Mouse (Mus musculus) embryonic facial prominence, embryonic 11.5 days (tissue): ENCODE data around the gene Eml6. TPM values are rescaled to one million over a fixed set of nuclear protein-coding genes. Genes with fewer than 3 reads are reported as not detected.

Experiments used
- ATAC-seq: fragments of 200-750 bp; cut with Nextera tagmentation; replicated peaks from 2 replicates; pipeline ENCODE4 v1.8.0; 2017; ENCODE audit warnings: low read depth; ENCODE audit not compliant: insufficient number of reproducible peaks, low FRiP score, low TSS enrichment
- DNase-seq: peaks from one replicate; pipeline ENCODE4 v3.0.0-alpha.2; 2015; ENCODE audit warnings: low spot score
- H3K27ac ChIP-seq: fragments of 300-500 bp; sonication (generic); replicated peaks from 2 replicates; pipeline ENCODE4 v1.5.1; 2014; ENCODE audit warnings: mild to moderate bottlenecking, low read depth, low read length, control low read depth
- H3K27me3 ChIP-seq: fragments of 300-500 bp; sonication (generic); 2 replicates; pipeline ENCODE4 v1.6.1; 2014; ENCODE audit warnings: mild to moderate bottlenecking, low read length, moderate library complexity, mixed read lengths; ENCODE audit not compliant: control insufficient read depth, insufficient read depth
- H3K36me3 ChIP-seq: fragments of 300-500 bp; sonication (generic); replicated peaks from 2 replicates; pipeline ENCODE4 v1.6.1; 2014; ENCODE audit warnings: low read depth, mild to moderate bottlenecking, low read length, moderate library complexity, mixed read lengths; ENCODE audit not compliant: control insufficient read depth, insufficient read depth
- H3K4me1 ChIP-seq: fragments of 300-500 bp; sonication (generic); 2 replicates; pipeline ENCODE4 v1.6.1; 2014; ENCODE audit warnings: low read length, mixed read lengths; ENCODE audit not compliant: control insufficient read depth, insufficient read depth
- H3K4me2 ChIP-seq: fragments of 300-500 bp; sonication (generic); 2 replicates; pipeline ENCODE4 v1.6.1; 2014; ENCODE audit warnings: low read depth, mild to moderate bottlenecking, control low read depth, low read length, moderate library complexity
- H3K4me3 ChIP-seq: fragments of 300-500 bp; sonication (generic); 2 replicates; pipeline ENCODE4 v1.5.1; 2014; ENCODE audit warnings: low read depth, low read length, control low read depth
- H3K9ac ChIP-seq: fragments of 300-500 bp; sonication (generic); replicated peaks from 2 replicates; pipeline ENCODE4 v1.6.1; 2014; ENCODE audit warnings: mild to moderate bottlenecking, control low read depth, low read length
- H3K9me3 ChIP-seq: fragments of 300-500 bp; sonication (generic); replicated peaks from 2 replicates; pipeline ENCODE4 v1.6.1; 2016; ENCODE audit warnings: mild to moderate bottlenecking, low read length, inconsistent platforms, mixed read lengths; ENCODE audit not compliant: control insufficient read depth
- WGBS: fragments of 180-500 bp; shearing (Covaris S2); extraction: QIAGEN DNeasy Blood & Tissue Kit; methylation state at CpG from one replicate; pipeline ENCODE4 v1.1.7; 2014; 5-methylcytosine and 5-hydroxymethylcytosine counted together
- polyA plus RNA-seq: library from polyadenylated mRNA; unstranded; fragments of >200 nt; fragmentation: Nextera tagmentation; extraction: Ambion mirVana; gene quantifications from 2 replicates; pipeline ENCODE4 v1.2.1, GENCODE M21; 2014

The Eml6 gene
- polyA plus RNA-seq, 1 experiment from 2014 or later, result 0.43 TPM

DNA sequence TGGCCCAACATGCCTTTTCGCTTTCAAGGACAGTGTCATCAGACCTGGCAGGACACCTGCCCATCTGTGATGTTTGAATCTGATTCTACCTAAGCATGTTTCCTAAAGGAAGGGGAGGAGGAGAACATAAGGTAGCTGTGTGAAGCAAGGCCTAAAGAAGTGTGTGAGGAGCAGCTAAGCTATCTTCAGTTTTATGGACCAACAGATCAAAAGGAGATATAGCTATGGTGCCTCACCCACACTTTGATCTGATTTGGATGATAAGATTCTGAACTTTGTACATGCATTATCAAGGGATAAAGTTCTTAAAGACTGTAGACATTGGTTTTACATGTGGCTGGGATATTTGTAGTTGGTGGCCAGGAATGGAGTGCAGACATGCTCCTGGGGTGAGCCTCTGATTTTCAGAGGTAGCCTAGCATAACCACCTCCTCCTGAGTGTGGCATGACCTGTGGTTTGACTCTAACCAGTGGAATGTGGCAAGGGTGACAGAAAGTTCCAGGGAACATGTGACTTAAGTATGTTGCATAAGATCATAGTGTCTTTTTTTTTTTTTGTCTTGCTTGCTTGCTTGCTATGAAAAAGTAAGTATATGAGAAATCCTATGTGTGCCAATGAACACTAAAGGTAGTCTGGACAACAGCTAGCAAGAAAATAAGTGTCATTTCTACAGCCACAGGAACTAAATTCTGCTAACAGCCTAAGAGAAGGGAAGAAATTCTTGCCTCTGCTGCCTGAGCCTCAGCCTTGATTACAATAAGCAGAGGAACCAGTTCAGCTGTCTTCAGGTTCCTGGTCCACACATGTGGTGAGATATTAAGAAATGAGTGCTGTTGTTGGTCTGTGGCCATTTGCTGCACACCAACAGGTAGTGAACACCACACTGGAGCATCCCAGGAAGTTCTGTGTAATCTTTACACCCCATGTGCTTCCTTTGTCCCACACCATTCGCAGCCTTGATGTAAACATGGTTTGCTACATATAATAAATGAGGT, 224.1 kb downstream of the Eml6 start:
- Histone ChIP-seq H3K27ac (no peak overlapping the region), H3K4me3 (no peak overlapping the region), H3K36me3 (no peaks in the 10 kb centered on the region), H3K9me3 (no peaks in the 10 kb centered on the region), H3K27me3 (no peaks in the 10 kb centered on the region), H3K4me1 (no peaks in the 10 kb centered on the region), H3K9ac (no peak overlapping the region), H3K4me2 (no peak overlapping the region)
- WGBS, result 80% methylated on average over 2 of the region's 2 CpGs
- ATAC-seq (no peak), DNase-seq (no peak)

DNA sequence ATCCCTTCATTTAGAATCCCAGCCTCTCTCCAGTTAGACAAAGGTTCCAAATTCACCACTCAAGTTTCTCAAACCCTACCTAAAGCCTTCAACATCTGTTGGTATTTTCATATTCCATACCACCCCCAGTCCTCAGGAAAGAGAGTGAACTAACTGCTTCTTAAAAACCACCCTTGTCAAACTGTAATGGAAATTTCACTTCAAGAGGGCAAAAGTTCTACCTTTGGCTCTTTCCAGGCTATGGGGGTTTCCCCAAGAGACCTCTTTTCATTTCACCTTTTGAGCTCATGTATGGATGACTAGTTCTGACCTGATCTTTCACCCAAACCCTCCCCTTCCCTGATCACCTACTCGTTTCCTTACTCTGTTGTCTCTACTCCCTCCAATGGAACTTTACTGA, 226.0 kb downstream of the Eml6 start:
- H3K27me3 ChIP-seq, result no peaks in the 10 kb centered on the region
- H3K36me3 ChIP-seq, result no peaks in the 10 kb centered on the region
- no peak overlapping the region for H3K4me3 ChIP-seq
- 79% methylated on average over 1 of the region's 1 CpGs for WGBS
- ATAC-seq (no peak), DNase-seq (no peak)
- no peak overlapping the region for H3K27ac ChIP-seq
- H3K4me1 ChIP-seq, result no peaks in the 10 kb centered on the region
- no peak overlapping the region for H3K4me2 ChIP-seq
- no peaks in the 10 kb centered on the region for H3K9me3 ChIP-seq
- H3K9ac ChIP-seq, result no peak overlapping the region

DNA sequence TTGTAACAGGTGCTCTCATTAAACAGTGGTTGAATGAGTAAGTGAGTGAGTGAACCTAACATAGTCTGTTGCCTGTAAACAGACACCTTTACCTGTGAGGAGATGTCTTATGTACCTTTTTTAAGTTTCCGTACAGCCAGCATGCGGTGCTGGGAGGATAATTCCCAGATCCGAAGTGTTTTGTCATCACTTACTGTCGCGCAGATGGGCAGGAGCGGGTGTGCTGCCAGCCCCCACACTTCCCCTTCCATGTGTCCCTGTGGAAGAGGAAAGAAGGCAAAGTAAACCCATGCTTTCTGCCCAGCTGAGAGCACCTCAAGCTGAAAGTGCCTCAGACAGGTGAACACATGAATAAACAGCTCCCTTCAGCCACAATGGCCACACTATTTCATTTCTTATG, 230.7 kb downstream of the Eml6 start:
- Histone ChIP-seq H3K4me1 (no peaks in the 10 kb centered on the region), H3K9ac (no peak overlapping the region), H3K9me3 (no peaks in the 10 kb centered on the region), H3K4me2 (no peak overlapping the region), H3K27ac (no peak overlapping the region), H3K27me3 (no peaks in the 10 kb centered on the region), H3K4me3 (no peak overlapping the region), H3K36me3 (no peaks in the 10 kb centered on the region)
- WGBS, result 94% methylated on average over 6 of the region's 6 CpGs
- DNase-seq (no peak), ATAC-seq (no peak)

DNA sequence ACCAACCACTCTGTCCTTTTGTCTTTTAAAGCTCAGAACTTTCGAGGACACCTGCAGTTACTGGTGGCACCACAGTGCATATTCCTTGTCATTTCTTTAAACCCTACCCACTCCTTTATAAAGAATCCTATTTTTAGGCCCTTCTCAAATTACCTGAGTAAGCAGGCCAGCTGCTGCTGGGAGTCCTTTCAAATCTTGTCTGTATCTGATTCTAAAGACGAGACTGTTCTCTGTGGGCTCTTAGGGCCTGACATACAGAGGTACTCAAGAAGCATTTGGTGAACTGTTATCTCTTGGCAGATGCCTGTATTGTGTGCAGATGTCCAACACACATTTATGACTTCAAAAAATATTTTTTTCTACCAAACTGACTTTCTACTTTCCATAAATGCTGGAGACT, 231.4 kb downstream of the Eml6 start:
- 59% methylated on average over 2 of the region's 2 CpGs for WGBS
- H3K4me3 ChIP-seq, result no peak overlapping the region
- no peaks in the 10 kb centered on the region for H3K36me3 ChIP-seq
- H3K27ac ChIP-seq, result no peak overlapping the region
- no peaks in the 10 kb centered on the region for H3K4me1 ChIP-seq
- H3K4me2 ChIP-seq, result no peak overlapping the region
- DNase-seq (no peak), ATAC-seq (no peak)
- H3K9me3 ChIP-seq, result no peaks in the 10 kb centered on the region
- H3K9ac ChIP-seq, result no peak overlapping the region
- no peaks in the 10 kb centered on the region for H3K27me3 ChIP-seq

DNA sequence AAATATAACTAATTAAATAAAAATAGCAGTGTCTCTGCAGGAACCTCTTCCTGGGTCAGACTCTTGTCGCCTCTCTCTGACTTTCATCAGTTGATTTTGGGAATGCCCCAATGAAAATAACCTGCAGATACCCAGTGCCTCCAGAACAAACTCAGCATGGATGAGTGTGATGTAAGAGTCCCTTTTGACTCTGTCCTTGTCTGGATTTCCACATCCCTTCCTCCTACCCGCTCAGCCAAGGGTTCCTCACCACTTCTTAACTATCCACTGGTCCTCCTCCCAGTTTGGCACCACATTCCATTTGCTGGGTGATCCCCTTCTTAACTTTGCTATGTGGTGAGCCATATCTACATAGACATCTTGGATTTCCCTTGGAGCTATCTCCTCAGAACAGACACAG, 235.0 kb downstream of the Eml6 start:
- no peak for ATAC-seq
- Histone ChIP-seq H3K4me3 (no peak overlapping the region), H3K4me1 (no peaks in the 10 kb centered on the region), H3K27me3 (no peaks in the 10 kb centered on the region), H3K27ac (no peak overlapping the region), H3K4me2 (no peak overlapping the region), H3K9me3 (no peaks in the 10 kb centered on the region), H3K9ac (no peak overlapping the region), H3K36me3 (no peaks in the 10 kb centered on the region)
- DNase-seq, result no peak
- WGBS, result 90% methylated on average over 2 of the region's 2 CpGs

DNA sequence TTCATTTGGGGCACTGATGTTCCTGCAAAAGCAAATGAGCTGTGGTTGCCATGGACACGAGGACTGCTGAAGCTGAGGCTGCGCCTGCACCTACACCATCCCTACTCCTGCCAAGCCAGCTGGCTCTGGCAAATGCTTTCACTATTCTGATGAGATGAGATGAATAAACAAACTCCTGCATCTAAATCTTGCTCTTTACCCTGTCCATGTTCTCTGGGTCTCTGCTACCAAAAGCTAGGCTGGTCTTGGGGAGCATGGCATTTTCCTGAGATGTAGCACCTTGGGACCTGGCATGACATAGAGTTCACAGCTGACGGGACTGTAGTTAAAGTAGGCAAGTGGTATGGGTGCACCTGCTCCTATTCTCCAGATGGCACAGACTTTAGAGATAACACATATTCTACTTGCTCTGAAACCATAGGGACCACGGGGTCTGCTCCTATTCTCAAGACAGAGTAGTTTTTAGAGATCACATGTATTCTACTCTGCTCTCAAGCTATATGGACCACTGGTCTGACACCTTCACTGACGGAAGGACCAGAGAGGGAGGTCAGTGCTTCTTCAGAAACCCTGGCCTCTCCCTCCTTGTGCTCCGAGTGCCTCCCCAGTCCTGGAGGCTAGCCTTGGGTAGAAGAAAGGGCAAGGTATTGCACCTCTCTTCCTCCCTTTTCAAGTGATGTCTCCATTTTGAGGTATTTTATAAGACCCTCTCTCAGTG, 236.8 kb downstream of the Eml6 start:
- 77% methylated on average over 6 of the region's 6 CpGs for WGBS
- DNase-seq, result no peak

DNA sequence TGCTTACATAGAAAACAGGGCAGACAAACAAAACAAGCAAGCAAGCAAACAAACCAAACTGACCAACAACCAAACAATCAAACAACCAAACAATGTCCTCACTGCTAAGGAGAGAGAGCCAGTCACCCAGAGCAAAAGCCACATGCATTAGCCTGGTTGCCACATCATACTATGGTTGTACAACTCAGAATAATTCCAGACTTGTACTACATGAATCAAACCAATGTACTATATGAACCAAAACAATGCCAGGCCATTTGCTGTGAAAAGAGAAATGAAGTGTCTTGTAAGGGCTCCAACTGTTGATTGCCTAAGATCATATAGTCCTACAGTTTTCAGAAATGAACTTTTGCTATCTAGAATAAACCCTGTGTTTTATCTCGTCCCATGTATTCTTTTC, 237.3 kb downstream of the Eml6 start:
- Histone ChIP-seq H3K9me3 (no peaks in the 10 kb centered on the region), H3K36me3 (no peaks in the 10 kb centered on the region), H3K27ac (no peak overlapping the region), H3K27me3 (no peaks in the 10 kb centered on the region), H3K4me3 (no peak overlapping the region), H3K9ac (no peak overlapping the region), H3K4me2 (no peak overlapping the region), H3K4me1 (no peaks in the 10 kb centered on the region)
- ATAC-seq, result no peak
- no peak for DNase-seq
- 68% methylated on average over 1 of the region's 1 CpGs for WGBS

More for the DNA sequence above, 236.8 kb downstream of the Eml6 start:
- H3K4me1 ChIP-seq, result no peaks in the 10 kb centered on the region
- H3K9ac ChIP-seq, result no peak overlapping the region
- no peak for ATAC-seq
- H3K4me2 ChIP-seq, result no peak overlapping the region
- H3K4me3 ChIP-seq, result no peak overlapping the region
- no peaks in the 10 kb centered on the region for H3K9me3 ChIP-seq
- H3K27me3 ChIP-seq, result no peaks in the 10 kb centered on the region
- H3K36me3 ChIP-seq, result no peaks in the 10 kb centered on the region
- no peak overlapping the region for H3K27ac ChIP-seq

DNA sequence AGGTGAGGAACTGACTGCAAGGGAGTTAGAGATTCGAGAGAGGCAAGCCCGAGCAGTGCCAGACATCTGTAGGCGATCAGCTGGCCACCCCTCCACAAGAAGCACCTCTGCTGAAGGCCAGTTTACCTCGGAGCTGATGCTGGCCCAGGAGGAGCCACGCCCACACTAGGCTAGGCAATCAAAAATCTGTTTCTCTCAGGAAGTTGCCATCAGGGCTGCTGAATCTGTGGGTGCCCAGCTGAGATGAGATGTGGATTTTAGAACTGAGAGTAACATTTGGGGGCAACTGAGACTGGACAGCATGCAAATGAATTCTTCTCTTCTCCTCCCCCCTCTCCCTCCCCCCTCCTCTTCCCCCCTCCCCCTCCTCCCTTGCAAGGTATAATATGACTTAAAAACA, 238.4 kb downstream of the Eml6 start:
- H3K9me3 ChIP-seq, result no peaks in the 10 kb centered on the region
- H3K9ac ChIP-seq, result no peak overlapping the region
- H3K4me1 ChIP-seq, result no peaks in the 10 kb centered on the region
- ATAC-seq (no peak), DNase-seq (peak; percentile 33)
- no peaks in the 10 kb centered on the region for H3K36me3 ChIP-seq
- no peaks in the 10 kb centered on the region for H3K27me3 ChIP-seq
- H3K27ac ChIP-seq, result no peak overlapping the region
- no peak overlapping the region for H3K4me2 ChIP-seq
- WGBS, result 12% methylated on average over 5 of the region's 5 CpGs
- no peak overlapping the region for H3K4me3 ChIP-seq
